Mouse (Mus musculus) kidney, postnatal 10 days (tissue): Measurements from ENCODE around the gene Clpb.

ENCODE experiments used
- DNase-seq: peaks from one replicate; pipeline ENCODE4 v3.0.0; 2021; ENCODE audit warnings: mixed read lengths

The Clpb gene

DNA sequence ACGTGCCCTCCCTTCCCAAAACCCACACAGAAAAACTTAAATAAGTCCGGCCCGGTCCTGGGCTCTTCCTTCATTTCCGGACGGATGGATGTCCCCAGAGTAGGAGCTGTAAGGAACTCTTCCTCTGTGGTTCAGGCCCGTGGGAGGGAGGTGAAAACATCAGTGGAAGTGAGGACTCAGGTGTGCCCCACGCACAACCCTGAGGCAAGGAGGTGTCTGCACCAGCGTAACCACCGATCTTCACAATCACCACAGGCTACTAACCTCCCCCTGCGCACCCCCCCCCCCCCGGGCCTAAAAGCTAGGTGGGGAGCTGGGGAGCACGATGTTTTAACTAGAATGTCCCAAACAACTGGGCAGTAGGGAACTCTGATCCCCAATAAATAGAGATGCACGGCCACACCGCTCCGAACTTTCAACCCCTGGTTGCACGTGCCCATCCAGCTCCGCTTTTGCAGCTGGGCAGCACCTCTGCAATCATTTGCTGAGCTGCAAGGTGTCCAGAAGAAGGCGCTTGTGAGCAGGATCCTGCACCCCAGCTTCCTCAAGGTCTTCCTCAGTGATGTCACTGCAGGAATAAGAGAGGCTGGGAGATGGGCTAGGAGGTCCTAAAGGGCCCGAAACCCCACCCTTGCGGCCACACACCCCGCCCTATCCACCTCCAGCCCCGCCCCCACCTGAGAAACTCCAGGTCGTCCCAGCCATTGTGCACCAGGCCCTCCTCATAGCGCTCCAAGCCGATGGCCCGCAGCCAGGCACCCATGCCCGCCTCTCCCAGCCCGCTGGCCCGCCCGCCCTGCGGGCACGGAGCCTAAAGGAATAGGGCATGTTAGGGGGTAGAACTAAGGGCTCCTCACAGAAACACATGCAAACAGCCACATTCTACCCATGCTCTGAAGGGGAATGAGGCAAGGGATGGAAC is 159.7 kb downstream of the Clpb start:
- peak; percentile 61 for DNase-seq

DNA sequence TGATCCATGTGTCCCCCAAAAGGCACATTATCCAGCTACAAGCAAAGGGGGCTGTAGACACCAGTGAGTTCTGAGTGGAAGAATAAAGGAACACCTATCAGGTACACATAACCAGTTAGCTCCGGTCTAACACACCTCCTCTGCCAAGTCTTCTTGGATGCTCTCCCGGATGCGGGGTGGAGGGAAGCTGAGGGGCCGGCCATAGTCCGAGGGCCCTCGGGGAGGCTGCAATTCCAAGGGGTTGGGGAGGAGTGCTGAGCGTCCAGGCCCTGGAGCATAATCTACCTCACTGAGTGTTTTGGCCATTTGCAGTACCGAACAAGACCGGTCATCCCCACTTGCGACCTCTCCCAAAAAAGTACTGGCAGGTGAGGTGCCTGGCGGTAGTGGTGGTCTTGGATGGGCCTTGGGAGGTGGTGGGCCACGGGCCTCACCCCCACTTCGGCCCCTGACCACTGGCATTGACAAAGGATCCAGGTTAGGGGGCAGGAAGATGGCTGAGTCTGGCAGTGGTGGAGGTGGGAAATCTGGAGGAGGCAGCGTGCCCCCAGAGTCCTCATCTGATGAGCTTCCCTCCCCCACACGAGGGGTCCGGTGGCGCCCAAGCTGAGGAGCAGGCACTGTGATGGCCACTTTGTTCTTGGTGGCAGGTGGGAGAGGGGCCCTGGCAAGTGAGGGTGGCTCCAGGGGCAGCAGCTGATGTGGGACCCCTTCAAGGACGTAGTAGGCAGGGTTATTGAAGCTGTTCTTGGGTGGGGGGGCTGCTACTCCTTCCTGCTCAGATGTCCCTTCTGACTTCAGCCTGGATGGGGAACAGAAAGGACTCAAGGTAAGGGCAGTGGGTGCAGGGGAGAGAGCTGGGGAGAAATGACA is 160.6 kb downstream of the Clpb start:
- DNase-seq, result no peak

DNA sequence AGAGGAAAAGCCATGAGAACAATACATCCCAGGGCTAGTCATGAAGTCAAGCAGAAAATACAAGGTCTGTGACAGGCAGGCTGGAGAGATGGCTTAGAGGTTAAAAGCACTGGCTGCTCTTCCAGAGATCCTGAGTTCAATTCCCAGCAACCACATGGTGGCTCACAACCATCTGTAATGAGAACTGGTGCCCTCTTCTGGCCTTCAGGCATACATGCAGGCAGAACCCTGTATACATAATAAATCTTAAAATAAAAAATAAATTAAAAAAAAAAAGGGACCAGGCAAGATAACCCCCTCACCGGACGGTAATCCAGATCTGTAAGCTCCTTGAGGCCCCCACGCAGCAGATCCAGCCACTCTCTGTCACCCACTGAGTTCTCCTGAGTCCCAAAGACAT is 166.9 kb downstream of the Clpb start:
- DNase-seq, result no peak

DNA sequence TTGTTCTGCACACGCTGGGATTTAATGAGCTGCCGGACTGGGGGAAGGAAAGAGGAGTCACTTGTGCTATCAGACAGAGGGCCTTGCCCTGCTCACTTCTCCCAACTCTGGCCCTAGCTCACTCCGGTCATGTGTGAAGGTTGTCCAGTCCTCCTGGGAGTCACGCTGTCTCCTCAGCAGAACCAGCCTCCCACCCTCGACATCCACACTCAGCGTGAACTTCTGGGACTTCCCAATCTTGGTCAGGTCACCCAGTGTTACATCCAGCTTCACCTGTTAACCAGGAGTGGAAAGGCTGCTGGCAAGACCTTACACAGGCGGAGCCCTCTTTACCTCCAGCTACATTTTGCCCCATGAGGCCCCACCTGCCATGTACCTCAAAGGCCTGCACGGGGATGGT is 168.0 kb downstream of the Clpb start:
- no peak for DNase-seq

DNA sequence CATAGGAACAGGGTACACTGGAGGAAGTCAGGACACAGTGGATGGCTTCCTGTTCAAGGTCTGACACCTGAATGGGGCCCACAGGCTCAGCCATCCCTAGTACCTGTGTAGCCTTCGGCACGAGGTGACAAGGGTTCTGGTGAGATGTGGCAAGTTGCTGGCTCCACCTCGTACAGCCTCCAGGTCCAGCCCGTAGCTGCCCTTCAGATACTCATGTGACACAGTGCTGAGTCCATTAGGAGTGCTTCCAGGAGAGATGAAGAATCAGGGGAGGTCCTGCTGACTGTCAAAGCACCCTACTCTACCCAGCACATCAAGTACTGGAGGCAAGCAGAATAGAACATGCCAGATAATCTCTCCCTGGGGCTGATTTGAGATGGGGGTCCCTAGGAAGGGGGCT is 168.9 kb downstream of the Clpb start:
- no peak for DNase-seq

DNA sequence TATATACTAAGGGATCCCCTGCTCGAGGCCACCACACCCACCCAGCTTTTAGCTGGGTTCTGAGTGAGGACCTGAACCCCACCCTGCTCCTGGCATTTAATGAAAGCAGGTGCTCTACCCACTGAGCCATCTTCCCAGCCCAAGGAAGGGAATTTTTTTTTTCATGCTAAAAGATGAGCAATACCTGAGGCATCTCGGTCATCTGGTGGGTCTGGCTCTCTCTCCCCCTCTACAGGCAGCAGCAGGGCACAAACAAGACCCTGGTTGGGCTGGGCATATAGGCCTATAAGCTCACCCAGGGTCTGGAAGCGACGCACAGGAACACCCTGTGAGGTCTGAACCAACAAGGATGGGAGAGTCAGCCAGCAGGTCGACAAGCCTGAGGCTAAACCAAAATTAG is 169.9 kb downstream of the Clpb start:
- no peak for DNase-seq

DNA sequence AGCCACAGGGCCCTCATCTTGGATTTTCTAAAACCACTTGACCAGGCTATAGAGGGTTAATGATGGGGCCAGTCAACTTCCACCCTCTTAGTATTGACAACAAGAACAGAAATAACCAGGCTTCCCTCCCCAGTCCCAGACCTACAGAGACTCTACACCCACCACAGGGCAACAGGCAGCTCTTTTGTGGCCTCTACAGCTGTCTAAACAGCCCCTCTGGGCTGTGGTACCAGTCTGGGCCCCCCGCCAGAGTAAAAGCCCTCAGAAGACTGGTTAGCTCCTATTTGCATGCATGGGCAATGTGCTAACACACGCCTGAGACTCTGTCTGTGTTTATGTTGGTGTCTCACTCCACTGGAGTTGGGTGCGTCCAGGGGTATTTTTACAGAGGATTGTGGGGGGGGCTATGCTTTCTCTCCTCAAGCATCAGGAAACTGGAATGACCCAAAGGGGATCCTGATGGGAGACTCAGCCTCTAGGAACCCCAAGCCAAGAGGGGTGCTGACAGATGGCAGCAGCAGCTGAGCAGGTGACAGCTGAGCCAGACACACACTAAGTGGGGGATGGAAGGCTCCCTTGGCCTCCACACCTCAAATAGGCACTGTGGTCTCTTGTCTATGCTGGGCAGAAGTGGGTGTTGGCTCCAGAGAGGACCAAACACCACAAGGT is 170.6 kb downstream of the Clpb start:
- DNase-seq, result peak; percentile 11

DNA sequence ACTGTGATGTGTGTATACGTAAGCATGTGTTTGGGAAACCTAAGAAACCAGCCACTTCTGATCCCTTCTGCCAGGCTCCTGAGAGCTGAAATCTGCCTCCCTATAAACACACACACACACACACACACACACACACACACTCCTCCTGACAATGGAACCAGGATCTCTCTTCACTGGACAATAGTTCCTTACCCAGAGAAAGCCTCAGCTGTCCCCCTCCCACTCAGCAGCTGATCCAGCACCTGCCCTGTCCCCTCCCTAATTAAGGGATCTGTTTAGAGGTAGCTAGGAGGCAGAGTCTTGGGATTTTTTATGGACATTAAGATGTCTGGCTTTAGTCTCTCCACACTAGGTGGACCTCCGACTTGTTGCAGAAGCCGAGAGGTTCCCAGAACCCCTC is 171.5 kb downstream of the Clpb start:
- no peak for DNase-seq

DNA sequence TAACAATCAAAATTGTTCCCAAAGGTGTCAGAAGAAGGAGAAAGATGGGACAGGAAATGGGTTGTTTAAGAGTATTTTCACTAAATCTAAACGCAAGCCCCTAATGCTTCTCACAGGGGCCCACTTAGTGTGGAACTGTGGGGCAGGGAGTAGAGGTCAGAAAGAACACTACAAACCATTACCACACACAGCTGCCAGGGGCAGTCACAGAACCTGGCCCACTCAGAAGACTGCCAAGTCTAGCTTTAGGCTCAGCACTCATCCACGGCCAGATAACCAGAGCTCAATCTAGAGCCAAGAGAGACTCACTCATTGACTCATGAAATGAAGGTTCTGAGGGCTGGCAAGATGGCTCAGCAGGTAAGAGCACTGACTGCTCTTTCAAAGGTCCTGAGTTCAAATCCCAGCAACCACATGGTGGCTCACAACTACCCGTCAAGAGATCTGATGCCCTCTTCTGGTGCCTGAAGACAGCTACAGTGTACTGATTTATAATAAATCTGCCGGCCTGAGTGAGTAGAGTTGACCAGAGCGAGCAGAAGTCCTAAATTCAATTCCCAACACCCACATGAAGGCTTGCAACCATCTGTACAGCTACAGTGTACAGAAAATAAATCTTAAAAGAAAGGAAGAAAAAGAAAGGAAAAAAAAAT is 172.2 kb downstream of the Clpb start:
- DNase-seq, result peak; percentile 6

DNA sequence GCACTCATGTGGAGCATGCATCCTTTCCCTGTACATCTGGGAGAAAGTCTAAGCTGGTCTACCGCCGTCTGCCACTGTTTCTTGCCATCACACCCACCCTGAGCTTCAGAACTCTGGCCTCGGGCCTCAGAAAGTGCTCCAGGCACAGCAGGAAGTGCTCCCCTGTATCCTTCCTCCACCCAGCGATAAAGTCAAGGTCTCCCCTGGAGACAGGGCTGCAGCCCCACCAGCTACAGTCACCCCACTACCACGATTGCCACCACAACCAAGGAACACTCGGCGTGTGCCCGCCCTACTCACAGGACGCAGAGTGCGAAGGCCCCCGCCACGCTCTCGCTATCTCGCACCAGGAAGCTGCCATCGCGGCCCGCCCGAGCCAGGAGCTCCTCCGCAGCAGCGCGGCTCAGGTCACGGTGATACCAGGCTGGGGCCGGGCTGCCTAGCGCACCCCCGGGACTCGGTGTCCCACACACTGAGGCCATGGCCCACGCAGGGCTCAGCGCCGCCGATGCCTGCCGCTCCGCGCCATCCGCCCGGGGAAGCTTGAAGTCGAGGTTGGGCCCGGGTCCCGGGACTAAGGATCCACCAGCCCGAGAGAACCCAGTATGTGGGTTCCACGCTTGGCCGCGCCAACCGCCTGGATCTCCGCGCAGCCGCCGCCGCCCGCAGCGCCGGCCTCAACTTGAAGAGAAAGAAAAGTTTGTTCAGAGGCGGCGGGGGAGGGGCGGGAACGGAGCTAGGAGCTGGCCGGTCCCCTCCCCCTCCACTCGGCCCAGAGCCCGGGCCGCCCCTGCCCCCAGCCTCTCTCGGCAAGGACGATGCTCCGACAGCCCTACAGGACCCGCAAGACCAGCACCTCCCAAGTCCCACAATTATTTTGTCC is 173.1 kb downstream of the Clpb start:
- DNase-seq, result peak; percentile 92

DNA sequence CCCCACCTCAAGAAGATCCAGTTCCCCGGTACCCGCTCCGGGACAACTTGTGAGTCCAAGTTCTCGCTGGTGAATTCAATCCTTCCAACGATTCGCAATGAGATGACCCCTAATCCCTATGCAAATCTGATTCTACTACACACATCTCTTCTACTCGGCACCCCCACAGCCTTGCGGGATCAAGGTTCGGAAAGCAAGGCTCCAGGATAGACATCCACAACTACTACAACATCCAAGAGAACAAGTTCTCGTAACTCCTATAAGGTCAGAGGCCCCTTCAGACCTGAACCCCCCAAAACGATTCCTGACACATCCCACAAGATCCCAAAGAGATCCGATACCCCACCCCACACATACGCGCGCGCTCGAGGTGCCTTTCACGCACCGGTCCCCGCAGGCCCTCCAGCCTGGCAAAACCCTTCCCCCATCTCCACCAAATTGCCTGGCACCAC is 173.7 kb downstream of the Clpb start:
- DNase-seq, result no peak

DNA sequence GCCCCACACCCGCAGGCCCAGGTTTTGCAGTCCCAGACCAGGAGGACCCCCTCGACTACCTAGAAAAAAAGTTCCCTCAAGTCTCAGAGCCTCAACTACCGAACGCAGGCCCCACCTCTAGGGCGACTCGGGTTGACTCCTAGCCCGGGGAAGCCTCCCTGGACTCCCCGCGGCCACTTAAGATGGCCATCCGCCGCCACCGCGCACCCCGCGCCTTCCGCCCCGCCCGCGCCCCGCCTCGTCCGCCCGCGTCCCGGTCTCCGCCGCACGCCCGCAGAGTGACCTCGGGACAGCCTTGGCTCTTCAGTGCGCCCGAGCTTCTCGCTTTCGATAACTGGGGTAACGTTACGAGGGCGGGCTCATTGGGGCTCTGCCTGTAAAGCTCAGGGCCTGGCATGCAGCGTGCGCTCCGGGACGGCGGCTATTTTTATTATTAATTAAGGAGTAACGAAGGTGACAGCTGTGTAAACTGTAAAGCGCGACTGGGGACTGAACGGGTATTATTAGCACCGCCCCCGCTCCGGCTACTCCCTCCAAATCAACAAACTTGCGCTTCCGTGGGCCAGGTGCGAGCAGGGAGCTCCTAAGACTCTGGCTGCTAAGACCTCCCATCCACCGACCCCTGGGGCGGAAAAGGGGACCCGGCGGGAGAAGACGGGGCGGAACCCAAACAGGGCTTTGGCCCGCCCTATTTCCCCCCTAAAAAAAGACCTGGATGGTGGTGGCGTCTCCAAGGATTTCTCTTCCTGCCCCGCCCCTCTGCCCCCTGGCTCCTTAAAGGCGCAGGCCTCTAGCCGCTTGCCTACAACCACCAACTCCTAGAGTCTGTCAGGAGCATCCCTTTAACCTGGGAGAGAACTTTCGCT is 174.4 kb downstream of the Clpb start, which contains the start of gene Inppl1:
Gene Inppl1 (minus strand): TSS at position 624 of the 866 bp plus-strand sequence.
- DNase-seq, result peak; percentile 96

DNA sequence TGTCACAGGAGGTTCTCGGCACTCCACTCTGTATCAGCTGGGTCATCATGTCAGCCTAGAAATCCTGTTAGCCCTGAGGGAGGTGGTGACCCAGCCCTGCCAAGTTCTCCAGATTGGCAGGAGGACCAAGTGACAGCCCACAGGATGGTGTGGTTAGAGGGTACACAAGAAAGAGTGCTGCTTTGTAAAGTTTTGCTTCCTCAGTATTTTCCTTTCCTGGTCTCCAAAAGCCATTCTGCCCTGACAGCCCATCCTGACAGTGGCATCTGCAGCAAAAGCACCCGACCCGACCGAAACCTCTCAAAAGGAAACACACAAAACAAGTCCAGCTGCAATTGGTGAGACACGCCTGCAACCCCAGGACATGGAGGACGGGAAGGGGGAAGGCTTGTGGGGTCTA is 180.8 kb downstream of the Clpb start:
- no peak for DNase-seq
